Mouse (Mus musculus) kidney, embryonic 15.5 days (tissue): ENCODE results near the gene Rbfox2. TPM values are rescaled to one million over a fixed set of nuclear protein-coding genes. Genes with fewer than 3 reads are reported as not detected.

Experiments
- ATAC-seq: fragments of 200-750 bp; cut with Nextera tagmentation; replicated peaks from 2 replicates; pipeline ENCODE4 v1.8.0; 2017; ENCODE audit warnings: moderate TSS enrichment; ENCODE audit not compliant: low FRiP score
- H3K27ac ChIP-seq: fragments of 300-500 bp; sonication (generic); 2 replicates; pipeline ENCODE4 v1.5.1; 2015; ENCODE audit warnings: mild to moderate bottlenecking, inconsistent platforms
- H3K27me3 ChIP-seq: fragments of 300-500 bp; sonication (generic); 2 replicates; pipeline ENCODE4 v1.6.1; 2015; ENCODE audit warnings: inconsistent platforms
- H3K36me3 ChIP-seq: fragments of 300-500 bp; sonication (generic); 2 replicates; pipeline ENCODE4 v1.6.1; 2015; ENCODE audit warnings: inconsistent platforms
- H3K4me1 ChIP-seq: fragments of 300-500 bp; sonication (generic); 2 replicates; pipeline ENCODE4 v1.6.1; 2015; ENCODE audit warnings: inconsistent platforms
- H3K4me2 ChIP-seq: fragments of 300-500 bp; sonication (generic); 2 replicates; pipeline ENCODE4 v1.6.1; 2015; ENCODE audit warnings: moderate library complexity, mild to moderate bottlenecking, inconsistent platforms
- H3K4me3 ChIP-seq: fragments of 300-500 bp; sonication (generic); replicated peaks from 2 replicates; pipeline ENCODE4 v1.5.1; 2015; ENCODE audit warnings: mild to moderate bottlenecking, inconsistent platforms
- H3K9ac ChIP-seq: fragments of 300-500 bp; sonication (generic); 2 replicates; pipeline ENCODE4 v1.6.1; 2015; ENCODE audit warnings: mild to moderate bottlenecking, inconsistent platforms
- H3K9me3 ChIP-seq: fragments of 300-500 bp; sonication (generic); replicated peaks from 2 replicates; pipeline ENCODE4 v1.6.1; 2016; ENCODE audit warnings: inconsistent platforms
- WGBS: fragments of 180-500 bp; shearing (Covaris S2); methylation state at CpG from one replicate; pipeline ENCODE4 v1.1.7; 2015; ENCODE audit warnings: mixed read lengths; 5-methylcytosine and 5-hydroxymethylcytosine counted together
- polyA plus RNA-seq: library from polyadenylated mRNA; unstranded; fragments of >200 nt; fragmentation: Nextera tagmentation; extraction: Ambion mirVana; gene quantifications from 2 replicates; pipeline ENCODE4 v1.2.1, GENCODE M21; 2015

Rbfox2 gene
- polyA plus RNA-seq, 1 experiment from 2014 or later = 47.7 TPM

- H3K27ac ChIP-seq = no peak overlapping the region
- no peak overlapping the region for H3K9ac ChIP-seq
- no peak overlapping the region for H3K4me2 ChIP-seq
- no peaks in the 10 kb centered on the region for H3K9me3 ChIP-seq
- peaks cover 53% of the 10 kb centered on the region for H3K36me3 ChIP-seq
- 0 out of 2 replicates have a peak, but pooled peaks cover 8% of the 10 kb centered on the region for H3K4me1 ChIP-seq
- no peaks in the 10 kb centered on the region for H3K27me3 ChIP-seq
- no peak for ATAC-seq
- no peak overlapping the region for H3K4me3 ChIP-seq
- WGBS = 82% methylated on average over 10 of the region's 10 CpGs
Measured at GRCm38 (mm10) chr15:77105273-77105672, 201.5 kb downstream of the Rbfox2 start.

GRCm38 (mm10) chr15:77104349-77105158, 202.2 kb downstream of the Rbfox2 start:
- Histone ChIP-seq H3K9me3 (no peaks in the 10 kb centered on the region), H3K27ac (0 out of 2 replicates have a peak overlapping the region, but pooled peaks have one; percentile 73), H3K4me1 (0 out of 2 replicates have a peak, but pooled peaks cover 8% of the 10 kb centered on the region), H3K36me3 (peaks cover 58% of the 10 kb centered on the region), H3K4me2 (no peak overlapping the region), H3K4me3 (no peak overlapping the region), H3K27me3 (no peaks in the 10 kb centered on the region), H3K9ac (no peak overlapping the region)
- WGBS = 75% methylated on average over 10 of the region's 10 CpGs
- ATAC-seq = no peak

- peaks cover 63% of the 10 kb centered on the region for H3K36me3 ChIP-seq
- WGBS = 89% methylated on average over 5 of the region's 5 CpGs
- H3K27ac ChIP-seq = no peak overlapping the region
- no peaks in the 10 kb centered on the region for H3K9me3 ChIP-seq
- no peak overlapping the region for H3K4me2 ChIP-seq
- H3K4me1 ChIP-seq = 0 out of 2 replicates have a peak, but pooled peaks cover 8% of the 10 kb centered on the region
- ATAC-seq = no peak
- no peak overlapping the region for H3K4me3 ChIP-seq
- no peak overlapping the region for H3K9ac ChIP-seq
- no peaks in the 10 kb centered on the region for H3K27me3 ChIP-seq
Measured at GRCm38 (mm10) chr15:77102685-77103084, 204.1 kb downstream of the Rbfox2 start.

- Histone ChIP-seq H3K4me2 (no peak overlapping the region), H3K9me3 (no peaks in the 10 kb centered on the region), H3K27me3 (no peaks in the 10 kb centered on the region), H3K4me3 (no peak overlapping the region), H3K4me1 (0 out of 2 replicates have a peak, but pooled peaks cover 8% of the 10 kb centered on the region), H3K9ac (no peak overlapping the region), H3K36me3 (peaks cover 70% of the 10 kb centered on the region), H3K27ac (no peak overlapping the region)
- ATAC-seq = no peak
- WGBS = 48% methylated on average over 3 of the region's 3 CpGs
Measured at GRCm38 (mm10) chr15:77099756-77100155, 207.0 kb downstream of the Rbfox2 start.

GRCm38 (mm10) chr15:77097358-77097757, 209.4 kb downstream of the Rbfox2 start:
- Histone ChIP-seq H3K9ac (no peak overlapping the region), H3K4me3 (no peak overlapping the region), H3K4me2 (no peak overlapping the region), H3K36me3 (peaks cover 83% of the 10 kb centered on the region), H3K27ac (no peak overlapping the region), H3K4me1 (no peaks in the 10 kb centered on the region), H3K27me3 (no peaks in the 10 kb centered on the region), H3K9me3 (no peaks in the 10 kb centered on the region)
- no peak for ATAC-seq
- 94% methylated on average over 6 of the region's 6 CpGs for WGBS

- Histone ChIP-seq H3K27ac (no peak overlapping the region), H3K9ac (no peak overlapping the region), H3K9me3 (no peaks in the 10 kb centered on the region), H3K27me3 (no peaks in the 10 kb centered on the region), H3K4me3 (no peak overlapping the region), H3K36me3 (peaks cover 85% of the 10 kb centered on the region), H3K4me1 (no peaks in the 10 kb centered on the region), H3K4me2 (no peak overlapping the region)
- no peak for ATAC-seq
- WGBS = 95% methylated on average over 1 of the region's 1 CpGs
Measured at GRCm38 (mm10) chr15:77095216-77095615, 211.6 kb downstream of the Rbfox2 start.

GRCm38 (mm10) chr15:77094431-77094830, 212.4 kb downstream of the Rbfox2 start:
- no peak overlapping the region for H3K4me2 ChIP-seq
- no peak overlapping the region for H3K27ac ChIP-seq
- H3K36me3 ChIP-seq = peaks cover 78% of the 10 kb centered on the region
- H3K4me3 ChIP-seq = no peak overlapping the region
- H3K9me3 ChIP-seq = no peaks in the 10 kb centered on the region
- H3K27me3 ChIP-seq = no peaks in the 10 kb centered on the region
- ATAC-seq = no peak
- 93% methylated on average over 13 of the region's 13 CpGs for WGBS
- no peak overlapping the region for H3K9ac ChIP-seq
- peaks cover 4% of the 10 kb centered on the region; the same call in 1 of the 2 replicates for H3K4me1 ChIP-seq

GRCm38 (mm10) chr15:77091394-77091793, 215.4 kb downstream of the Rbfox2 start:
- Histone ChIP-seq H3K27ac (no peak overlapping the region), H3K4me1 (peaks cover 10% of the 10 kb centered on the region), H3K27me3 (no peaks in the 10 kb centered on the region), H3K4me3 (no peak overlapping the region), H3K9me3 (no peaks in the 10 kb centered on the region), H3K9ac (no peak overlapping the region), H3K4me2 (no peak overlapping the region), H3K36me3 (peaks cover 74% of the 10 kb centered on the region)
- 86% methylated on average over 4 of the region's 4 CpGs for WGBS
- ATAC-seq = no peak

GRCm38 (mm10) chr15:77090531-77090930, 216.3 kb downstream of the Rbfox2 start:
- ATAC-seq = no peak
- Histone ChIP-seq H3K27ac (no peak overlapping the region), H3K27me3 (no peaks in the 10 kb centered on the region), H3K4me3 (no peak overlapping the region), H3K9me3 (no peaks in the 10 kb centered on the region), H3K9ac (no peak overlapping the region), H3K4me1 (peaks cover 10% of the 10 kb centered on the region), H3K4me2 (no peak overlapping the region), H3K36me3 (peaks cover 72% of the 10 kb centered on the region)
- 89% methylated on average over 5 of the region's 5 CpGs for WGBS

- peaks cover 74% of the 10 kb centered on the region for H3K36me3 ChIP-seq
- no peak overlapping the region for H3K9ac ChIP-seq
- H3K27me3 ChIP-seq = no peaks in the 10 kb centered on the region
- no peak overlapping the region for H3K4me2 ChIP-seq
- ATAC-seq = peak; percentile 52; the same call in 1 of the 2 replicates
- H3K4me1 ChIP-seq = peaks cover 10% of the 10 kb centered on the region
- 54% methylated on average over 11 of the region's 11 CpGs for WGBS
- H3K9me3 ChIP-seq = no peaks in the 10 kb centered on the region
- no peak overlapping the region for H3K4me3 ChIP-seq
- H3K27ac ChIP-seq = peak overlapping the region; percentile 55
Measured at GRCm38 (mm10) chr15:77089249-77089648, 217.6 kb downstream of the Rbfox2 start.

GRCm38 (mm10) chr15:77086488-77086887, 220.3 kb downstream of the Rbfox2 start:
- Histone ChIP-seq H3K4me2 (no peak overlapping the region), H3K9ac (no peak overlapping the region), H3K4me3 (no peak overlapping the region), H3K36me3 (peaks cover 77% of the 10 kb centered on the region), H3K9me3 (no peaks in the 10 kb centered on the region), H3K27me3 (no peaks in the 10 kb centered on the region), H3K27ac (no peak overlapping the region), H3K4me1 (peaks cover 10% of the 10 kb centered on the region)
- WGBS = 96% methylated on average over 1 of the region's 1 CpGs
- no peak for ATAC-seq

- peaks cover 10% of the 10 kb centered on the region for H3K4me1 ChIP-seq
- no peak overlapping the region for H3K9ac ChIP-seq
- no peak for ATAC-seq
- H3K4me3 ChIP-seq = no peak overlapping the region
- H3K27me3 ChIP-seq = no peaks in the 10 kb centered on the region
- H3K4me2 ChIP-seq = no peak overlapping the region
- peaks cover 73% of the 10 kb centered on the region for H3K36me3 ChIP-seq
- H3K9me3 ChIP-seq = no peaks in the 10 kb centered on the region
- 91% methylated on average over 7 of the region's 7 CpGs for WGBS
- H3K27ac ChIP-seq = no peak overlapping the region
Measured at GRCm38 (mm10) chr15:77085818-77086217, 221.0 kb downstream of the Rbfox2 start.
